Mouse (Mus musculus) forebrain, postnatal 0 days (tissue): ENCODE data around the gene Gm10295. TPM values are rescaled to one million over a fixed set of nuclear protein-coding genes. Genes with fewer than 3 reads are reported as not detected.

Experiments
- ATAC-seq: fragments of 200-750 bp; cut with Nextera tagmentation; 2 replicates; pipeline ENCODE4 v1.8.0; 2017; ENCODE audit warnings: mild to moderate bottlenecking, moderate library complexity
- DNase-seq: peaks from one replicate; pipeline ENCODE4 v3.0.0-alpha.2; 2015
- H3K27ac ChIP-seq: fragments of 300-500 bp; sonication (generic); 2 replicates; pipeline ENCODE4 v1.5.1; 2014; ENCODE audit warnings: low read depth, mild to moderate bottlenecking, antibody characterized with exemption, low read length, moderate library complexity, mixed read lengths
- H3K27me3 ChIP-seq: fragments of 300-500 bp; sonication (generic); 2 replicates; pipeline ENCODE4 v1.6.1; 2014; ENCODE audit warnings: mild to moderate bottlenecking, low read length, mixed read lengths; ENCODE audit not compliant: insufficient read depth
- H3K36me3 ChIP-seq: fragments of 300-500 bp; sonication (generic); 2 replicates; pipeline ENCODE4 v1.6.1; 2014; ENCODE audit warnings: mild to moderate bottlenecking, moderate library complexity; ENCODE audit not compliant: insufficient read depth
- H3K4me1 ChIP-seq: fragments of 300-500 bp; sonication (generic); 2 replicates; pipeline ENCODE4 v1.6.1; 2014; ENCODE audit warnings: antibody characterized with exemption; ENCODE audit not compliant: insufficient read depth
- H3K4me2 ChIP-seq: fragments of 300-500 bp; sonication (generic); 2 replicates; pipeline ENCODE4 v1.6.1; 2014; ENCODE audit warnings: low read depth, mild to moderate bottlenecking, moderate library complexity
- H3K4me3 ChIP-seq: fragments of 300-500 bp; sonication (generic); 2 replicates; pipeline ENCODE4 v1.5.1; 2014; ENCODE audit warnings: low read depth, low read length, mixed read lengths
- H3K9ac ChIP-seq: fragments of 300-500 bp; sonication (generic); 2 replicates; pipeline ENCODE4 v1.6.1; 2014; ENCODE audit warnings: mild to moderate bottlenecking
- H3K9me3 ChIP-seq: fragments of 300-500 bp; sonication (generic); 2 replicates; pipeline ENCODE4 v1.6.1; 2016; ENCODE audit warnings: low read length
- CTCF ChIP-seq: sonication (generic); IDR thresholded peaks from 2 replicates; pipeline ENCODE4 v1.5.1; 2016; ENCODE audit warnings: antibody characterized with exemption, control low read depth, low read depth
- WGBS: fragments of 180-500 bp; shearing (Covaris S2); extraction: QIAGEN DNeasy Blood & Tissue Kit; methylation state at CpG from one replicate; pipeline ENCODE4 v1.1.7; 2014; 5-methylcytosine and 5-hydroxymethylcytosine counted together
- polyA plus RNA-seq: library from polyadenylated mRNA; unstranded; fragments of >200 nt; fragmentation: Nextera tagmentation; extraction: Ambion mirVana; gene quantifications from 2 replicates; pipeline ENCODE4 v1.2.1, GENCODE M21; 2015
- total RNA-seq: library from RNA; depleted of rRNA; stranded (reverse); fragments of >200 nt; gene quantifications from 2 replicates; pipeline ENCODE4 v1.2.3, GENCODE M21; 2014

The Gm10295 gene
- total and polyA plus RNA-seq, 2 experiments from 2014 or later = not detected

DNA sequence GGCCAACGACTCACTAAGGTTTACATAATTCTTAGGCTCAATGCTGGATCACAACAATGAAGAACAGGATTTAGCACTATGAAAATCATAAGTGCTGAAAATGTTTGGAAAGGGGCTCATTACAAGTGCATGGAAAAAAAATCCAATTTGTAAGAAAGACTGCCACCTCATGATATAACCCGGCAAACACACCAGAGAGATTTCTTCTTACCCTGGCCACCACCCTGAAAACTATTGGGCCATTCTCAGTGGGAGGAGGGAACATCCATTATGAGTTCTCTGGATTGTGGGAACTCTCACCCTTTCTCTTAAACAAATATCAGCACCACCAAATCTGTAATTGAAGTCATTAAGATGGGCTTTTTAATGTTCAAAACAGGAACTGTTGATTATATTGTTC lies 39.0 kb upstream of the Gm10295 start:
- ATAC-seq (no peak), DNase-seq (no peak)
- Histone ChIP-seq H3K4me3 (no peak overlapping the region), H3K9ac (no peak overlapping the region), H3K4me1 (no peaks in the 10 kb centered on the region), H3K4me2 (no peak overlapping the region), H3K27me3 (peaks cover 15% of the 10 kb centered on the region), H3K9me3 (no peaks in the 10 kb centered on the region), H3K36me3 (no peaks in the 10 kb centered on the region), H3K27ac (no peak overlapping the region)
- TF ChIP-seq CTCF = no peak
- 84% methylated on average over 2 of the region's 2 CpGs for WGBS

DNA sequence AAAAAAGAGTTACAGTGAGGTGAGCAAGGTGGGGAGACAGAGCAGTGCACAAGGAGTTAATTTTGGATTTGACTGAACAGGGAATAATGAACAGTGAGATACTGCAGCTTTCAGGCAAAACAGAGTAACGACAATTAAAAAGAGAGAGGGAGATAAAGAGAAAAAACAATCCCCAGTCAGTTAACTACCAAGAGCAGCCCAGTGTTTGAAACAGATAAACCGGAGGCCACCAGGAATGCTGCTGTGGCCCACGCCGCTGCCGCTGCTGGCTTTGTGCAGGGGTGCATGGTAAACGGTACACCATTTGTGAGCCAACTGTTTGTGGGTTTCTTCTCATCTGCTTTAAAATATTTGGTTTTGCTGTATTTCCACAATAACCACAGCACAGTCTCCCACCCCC lies 34.8 kb upstream of the Gm10295 start:
- Histone ChIP-seq H3K27me3 (peaks cover 21% of the 10 kb centered on the region), H3K4me1 (no peaks in the 10 kb centered on the region), H3K4me2 (no peak overlapping the region), H3K27ac (no peak overlapping the region), H3K36me3 (no peaks in the 10 kb centered on the region), H3K4me3 (no peak overlapping the region), H3K9ac (no peak overlapping the region), H3K9me3 (no peaks in the 10 kb centered on the region)
- WGBS = 20% methylated on average over 6 of the region's 6 CpGs
- peak; percentile 45 for TF ChIP-seq CTCF
- ATAC-seq = no peak
- no peak for DNase-seq

DNA sequence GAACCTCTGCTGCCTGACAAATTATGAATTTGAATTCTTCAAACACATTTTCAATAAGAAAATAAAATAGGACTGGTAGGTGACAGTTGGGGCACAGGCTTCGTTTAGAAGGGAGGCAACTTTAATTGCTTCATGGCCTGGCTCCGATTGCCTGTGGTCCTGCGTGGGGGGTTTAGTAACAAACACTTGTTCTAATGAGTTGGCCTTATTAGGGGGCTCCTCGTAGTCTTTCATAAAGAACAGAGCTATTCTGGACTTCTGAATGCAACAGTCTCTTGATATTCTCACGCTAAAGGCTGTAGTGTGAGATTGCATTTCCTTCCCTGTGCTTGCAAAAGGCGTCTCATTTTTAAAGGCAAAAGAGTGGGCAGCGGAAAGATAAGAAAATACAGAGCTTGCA lies 33.6 kb upstream of the Gm10295 start:
- no peak for TF ChIP-seq CTCF
- Histone ChIP-seq H3K27ac (no peak overlapping the region), H3K27me3 (peaks cover 21% of the 10 kb centered on the region), H3K9ac (no peak overlapping the region), H3K9me3 (no peaks in the 10 kb centered on the region), H3K36me3 (no peaks in the 10 kb centered on the region), H3K4me3 (no peak overlapping the region), H3K4me1 (no peaks in the 10 kb centered on the region), H3K4me2 (no peak overlapping the region)
- no peak for ATAC-seq
- DNase-seq = no peak
- 20% methylated on average over 7 of the region's 7 CpGs for WGBS

DNA sequence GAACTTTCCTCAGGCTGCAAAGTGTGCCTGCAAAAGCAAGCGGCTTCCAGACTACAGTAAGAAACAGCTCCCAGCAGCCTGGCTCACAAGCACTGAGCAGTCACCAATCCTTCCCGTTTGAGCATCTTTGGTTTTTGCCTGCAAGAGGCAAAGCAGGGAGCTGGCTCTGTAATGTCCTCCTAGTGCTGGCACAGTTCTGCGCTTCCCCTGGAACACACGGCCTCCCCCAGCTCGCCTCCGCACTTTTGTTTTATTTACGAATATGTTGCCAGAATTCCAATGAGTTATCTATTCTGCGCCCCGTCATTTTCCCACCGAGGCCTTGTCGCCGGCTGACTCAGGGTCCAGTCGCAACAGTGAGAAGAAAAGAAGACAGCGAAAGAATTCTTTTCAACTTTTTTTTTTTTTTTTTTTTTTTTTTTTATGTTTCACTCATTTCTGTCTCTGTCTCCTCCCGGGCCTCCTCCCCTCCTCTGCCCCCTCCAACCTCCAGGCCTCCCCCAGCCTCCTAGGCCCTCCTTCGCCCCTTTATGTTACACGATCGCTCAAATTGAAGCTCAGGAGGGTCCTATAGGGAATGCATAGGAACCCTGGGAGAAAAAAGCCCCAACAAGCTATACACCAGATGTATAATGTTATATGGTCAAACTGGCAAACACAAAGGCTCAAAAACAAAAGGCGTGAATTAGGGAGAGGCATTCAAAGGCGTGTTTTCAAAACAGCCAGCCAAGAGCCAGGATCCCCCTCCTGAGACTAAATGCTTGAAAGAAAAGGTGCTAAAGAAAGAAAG lies 32.3 kb upstream of the Gm10295 start:
- Histone ChIP-seq H3K27me3 (peaks cover 25% of the 10 kb centered on the region), H3K4me3 (no peak overlapping the region; the same call in 1 of the 2 replicates), H3K4me1 (no peaks in the 10 kb centered on the region), H3K4me2 (peak overlapping the region; percentile 40), H3K9me3 (no peaks in the 10 kb centered on the region), H3K27ac (no peak overlapping the region; the same call in 1 of the 2 replicates), H3K9ac (no peak overlapping the region), H3K36me3 (no peaks in the 10 kb centered on the region)
- ATAC-seq (peak; percentile 76), DNase-seq (peak; percentile 62)
- 11% methylated on average over 20 of the region's 20 CpGs for WGBS
- TF ChIP-seq CTCF = no peak

DNA sequence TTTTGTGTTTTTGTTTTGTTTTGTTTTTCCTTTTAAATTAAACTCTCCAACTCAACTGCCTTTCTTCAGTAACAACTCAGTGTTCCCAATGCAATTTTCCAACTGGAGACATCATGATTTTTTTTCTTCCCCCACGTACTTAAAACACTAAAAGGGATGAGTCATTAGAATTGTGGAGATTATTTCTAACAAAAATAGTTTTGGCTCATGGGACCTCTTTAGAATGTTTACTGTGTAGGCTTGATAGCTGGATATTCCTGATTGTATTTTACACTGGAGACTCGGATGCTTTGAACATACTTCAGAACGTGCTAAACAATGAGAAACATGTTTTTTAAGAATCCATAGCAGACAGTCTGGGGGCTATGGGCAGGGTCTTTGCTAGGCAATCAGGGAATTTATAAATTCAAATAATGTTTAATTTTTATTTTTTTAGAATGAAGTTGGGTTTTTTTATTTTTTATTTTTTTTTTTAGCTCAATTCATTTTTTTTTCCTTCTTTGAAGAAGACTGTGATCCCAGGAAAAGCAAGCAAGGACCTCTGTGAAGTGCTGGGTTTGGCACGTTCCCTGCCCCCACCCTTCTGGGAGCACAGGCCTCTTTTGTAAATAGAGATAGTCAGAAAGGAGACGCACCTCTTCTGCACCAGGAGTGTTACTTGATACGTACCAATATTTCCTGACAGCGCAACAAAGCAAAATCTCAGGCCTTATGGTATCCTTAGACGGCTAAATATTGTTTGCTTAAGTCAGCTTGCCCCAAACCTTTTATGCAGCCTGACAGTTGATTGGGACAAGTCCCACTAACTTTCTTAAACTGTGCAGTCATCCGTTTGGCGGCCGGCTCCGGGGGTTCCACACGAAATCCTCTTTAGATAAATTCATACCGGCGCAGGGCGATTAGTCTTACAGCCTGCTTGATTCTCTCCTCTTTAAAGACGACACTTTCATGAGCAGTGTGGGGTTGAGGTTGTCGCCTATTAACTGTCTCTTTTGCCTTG lies 28.8 kb upstream of the Gm10295 start:
- ATAC-seq (no peak), DNase-seq (peak; percentile 25)
- 24% methylated on average over 18 of the region's 18 CpGs for WGBS
- H3K4me1 ChIP-seq = no peaks in the 10 kb centered on the region
- H3K9me3 ChIP-seq = no peaks in the 10 kb centered on the region
- H3K4me3 ChIP-seq = no peak overlapping the region
- no peak overlapping the region for H3K9ac ChIP-seq
- H3K36me3 ChIP-seq = no peaks in the 10 kb centered on the region
- no peak overlapping the region for H3K4me2 ChIP-seq
- H3K27me3 ChIP-seq = peaks cover 22% of the 10 kb centered on the region
- H3K27ac ChIP-seq = no peak overlapping the region
- no peak for TF ChIP-seq CTCF

DNA sequence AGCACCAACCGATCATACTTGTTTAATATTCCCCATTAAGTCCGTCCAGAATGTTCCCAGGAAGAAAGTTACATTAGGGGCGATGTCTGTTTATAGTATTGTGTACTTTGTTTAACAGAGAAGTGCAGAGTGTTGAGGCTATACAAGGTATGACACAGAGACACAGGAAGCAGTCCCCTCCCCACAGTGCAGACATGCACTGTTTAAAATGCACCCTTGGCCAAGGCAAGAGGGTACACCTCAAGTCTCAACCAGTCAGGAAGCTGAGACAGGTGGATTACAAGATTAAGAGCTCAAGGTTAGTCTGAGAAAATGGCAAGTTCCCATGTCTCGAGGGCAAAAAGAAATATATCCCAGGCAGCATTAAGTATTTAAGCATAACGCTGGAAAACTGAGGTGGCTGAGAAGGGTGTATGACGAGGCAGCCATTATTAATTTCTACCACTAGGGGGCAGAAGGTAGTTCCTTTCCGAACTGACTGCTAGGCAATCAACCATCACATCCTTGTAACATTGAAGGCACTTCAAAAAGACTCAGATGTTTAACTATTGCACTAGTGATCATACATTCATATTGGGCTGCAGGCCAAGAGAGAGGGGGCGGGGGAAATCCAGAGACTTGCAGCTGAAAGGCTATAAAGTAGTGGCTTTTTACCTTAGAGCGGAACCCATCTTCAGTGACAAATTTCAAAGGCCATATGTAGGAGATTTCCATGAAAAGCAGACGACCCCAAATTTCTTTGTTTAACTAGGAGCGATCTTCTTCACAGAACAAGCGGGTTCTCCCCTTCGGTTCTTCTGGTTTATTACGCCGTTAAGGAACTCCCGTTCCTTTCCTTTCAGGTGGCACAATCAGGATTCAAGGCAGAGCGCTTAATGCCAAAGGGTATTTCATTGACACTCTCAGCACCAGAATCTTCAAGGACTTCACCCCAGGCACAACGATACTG lies 27.8 kb upstream of the Gm10295 start:
- Histone ChIP-seq H3K36me3 (no peaks in the 10 kb centered on the region), H3K4me1 (no peaks in the 10 kb centered on the region), H3K27me3 (peaks cover 13% of the 10 kb centered on the region), H3K9ac (no peak overlapping the region), H3K9me3 (no peaks in the 10 kb centered on the region), H3K27ac (no peak overlapping the region), H3K4me3 (no peak overlapping the region), H3K4me2 (no peak overlapping the region)
- ATAC-seq (peak; percentile 58; the same call in 1 of the 2 replicates), DNase-seq (peak; percentile 66)
- peak; percentile 80 for TF ChIP-seq CTCF
- WGBS = 48% methylated on average over 18 of the region's 18 CpGs
